Mouse (Mus musculus) heart, embryonic 12.5 days (tissue): ENCODE data around the gene Nr1i2. TPM values are rescaled to one million over a fixed set of nuclear protein-coding genes. Genes with fewer than 3 reads are reported as not detected.

Experiments
- ATAC-seq: fragments of 200-750 bp; cut with Nextera tagmentation; 2 replicates; pipeline ENCODE4 v1.8.0; 2017; ENCODE audit warnings: moderate TSS enrichment, moderate library complexity; ENCODE audit not compliant: insufficient number of reproducible peaks, low FRiP score
- H3K27ac ChIP-seq: fragments of 300-500 bp; sonication (generic); 2 replicates; pipeline ENCODE4 v1.5.1; 2016; ENCODE audit warnings: mild to moderate bottlenecking, moderate library complexity; ENCODE audit not compliant: poor library complexity, severe bottlenecking
- H3K27me3 ChIP-seq: fragments of 300-500 bp; sonication (generic); replicated peaks from 2 replicates; pipeline ENCODE4 v1.6.1; 2016; ENCODE audit warnings: mild to moderate bottlenecking, moderate library complexity
- H3K36me3 ChIP-seq: fragments of 300-500 bp; sonication (generic); 2 replicates; pipeline ENCODE4 v1.6.1; 2016; ENCODE audit warnings: mild to moderate bottlenecking, moderate library complexity
- H3K4me1 ChIP-seq: fragments of 300-500 bp; sonication (generic); replicated peaks from 2 replicates; pipeline ENCODE4 v1.6.1; 2016; ENCODE audit warnings: mild to moderate bottlenecking
- H3K4me2 ChIP-seq: fragments of 300-500 bp; sonication (generic); 2 replicates; pipeline ENCODE4 v1.6.1; 2016; ENCODE audit warnings: mild to moderate bottlenecking, moderate library complexity
- H3K4me3 ChIP-seq: fragments of 300-500 bp; sonication (generic); 2 replicates; pipeline ENCODE4 v1.5.1; 2016; ENCODE audit warnings: mild to moderate bottlenecking
- H3K9ac ChIP-seq: fragments of 300-500 bp; sonication (generic); 2 replicates; pipeline ENCODE4 v1.6.1; 2016; ENCODE audit warnings: mild to moderate bottlenecking, moderate library complexity
- H3K9me3 ChIP-seq: fragments of 300-500 bp; sonication (generic); replicated peaks from 2 replicates; pipeline ENCODE4 v1.6.1; 2016; ENCODE audit warnings: mild to moderate bottlenecking, moderate library complexity
- WGBS: fragments of 180-500 bp; shearing (Covaris S2); methylation state at CpG from one replicate; pipeline ENCODE4 v1.1.7; 2016; 5-methylcytosine and 5-hydroxymethylcytosine counted together
- polyA plus RNA-seq: library from polyadenylated mRNA; unstranded; fragments of >200 nt; fragmentation: Nextera tagmentation; extraction: Ambion mirVana; gene quantifications from 2 replicates; pipeline ENCODE4 v1.2.1, GENCODE M21; 2016

Nr1i2 gene
- polyA plus RNA-seq, 1 experiment from 2014 or later = not detected

GRCm38 (mm10) chr16:38307651-38308050 lies 13.0 kb upstream of the Nr1i2 start:
- no peak overlapping the region for H3K9ac ChIP-seq
- H3K36me3 ChIP-seq = no peaks in the 10 kb centered on the region
- 0 out of 2 replicates have a peak, but pooled peaks cover 5% of the 10 kb centered on the region for H3K4me1 ChIP-seq
- no peak for ATAC-seq
- 68% methylated on average over 7 of the region's 7 CpGs for WGBS
- H3K27ac ChIP-seq = no peak overlapping the region
- H3K9me3 ChIP-seq = no peaks in the 10 kb centered on the region
- no peak overlapping the region for H3K4me2 ChIP-seq
- H3K27me3 ChIP-seq = 0 out of 2 replicates have a peak, but pooled peaks cover 6% of the 10 kb centered on the region
- no peak overlapping the region for H3K4me3 ChIP-seq

- ATAC-seq = no peak
- no peaks in the 10 kb centered on the region for H3K9me3 ChIP-seq
- H3K36me3 ChIP-seq = no peaks in the 10 kb centered on the region
- 65% methylated on average over 5 of the region's 5 CpGs for whole genome bisulfite sequencing
- no peak overlapping the region for H3K27ac ChIP-seq
- H3K4me1 ChIP-seq = 0 out of 2 replicates have a peak, but pooled peaks cover 5% of the 10 kb centered on the region
- no peak overlapping the region for H3K4me3 ChIP-seq
- 0 out of 2 replicates have a peak, but pooled peaks cover 6% of the 10 kb centered on the region for H3K27me3 ChIP-seq
- H3K9ac ChIP-seq = no peak overlapping the region
- H3K4me2 ChIP-seq = no peak overlapping the region
These were observed 12.6 kb upstream of the Nr1i2 start for GRCm38 (mm10) chr16:38307221-38307605.

- Histone ChIP-seq H3K4me1 (0 out of 2 replicates have a peak, but pooled peaks cover 5% of the 10 kb centered on the region), H3K4me3 (no peak overlapping the region), H3K36me3 (no peaks in the 10 kb centered on the region), H3K9me3 (no peaks in the 10 kb centered on the region), H3K27me3 (0 out of 2 replicates have a peak, but pooled peaks cover 6% of the 10 kb centered on the region), H3K9ac (no peak overlapping the region), H3K27ac (no peak overlapping the region), H3K4me2 (no peak overlapping the region)
- ATAC-seq = no peak
- 43% methylated on average over 18 of the region's 18 CpGs for WGBS
These were observed 12.1 kb upstream of the Nr1i2 start for GRCm38 (mm10) chr16:38306571-38307220.

- Histone ChIP-seq H3K9ac (no peak overlapping the region), H3K27me3 (0 out of 2 replicates have a peak, but pooled peaks cover 2% of the 10 kb centered on the region), H3K9me3 (no peaks in the 10 kb centered on the region), H3K4me1 (0 out of 2 replicates have a peak, but pooled peaks cover 5% of the 10 kb centered on the region), H3K36me3 (no peaks in the 10 kb centered on the region), H3K4me3 (no peak overlapping the region), H3K27ac (no peak overlapping the region), H3K4me2 (no peak overlapping the region)
- 70% methylated on average over 17 of the region's 17 CpGs for WGBS
- no peak for ATAC-seq
These were observed 10.0 kb upstream of the Nr1i2 start for GRCm38 (mm10) chr16:38304460-38305194.

- H3K27me3 ChIP-seq = 0 out of 2 replicates have a peak, but pooled peaks cover 2% of the 10 kb centered on the region
- ATAC-seq = no peak
- no peak overlapping the region for H3K4me3 ChIP-seq
- H3K4me1 ChIP-seq = 0 out of 2 replicates have a peak, but pooled peaks cover 5% of the 10 kb centered on the region
- 85% methylated on average over 13 of the region's 13 CpGs for WGBS
- no peaks in the 10 kb centered on the region for H3K9me3 ChIP-seq
- H3K36me3 ChIP-seq = no peaks in the 10 kb centered on the region
- no peak overlapping the region for H3K9ac ChIP-seq
- no peak overlapping the region for H3K27ac ChIP-seq
- H3K4me2 ChIP-seq = no peak overlapping the region
These were observed 7.7 kb upstream of the Nr1i2 start for GRCm38 (mm10) chr16:38302367-38302766.

GRCm38 (mm10) chr16:38298410-38298809 lies 3.8 kb upstream of the Nr1i2 start:
- Histone ChIP-seq H3K4me2 (no peak overlapping the region), H3K27me3 (no peaks in the 10 kb centered on the region), H3K27ac (no peak overlapping the region), H3K9me3 (no peaks in the 10 kb centered on the region), H3K4me3 (no peak overlapping the region), H3K36me3 (no peaks in the 10 kb centered on the region), H3K4me1 (no peaks in the 10 kb centered on the region), H3K9ac (no peak overlapping the region)
- WGBS = 74% methylated on average over 6 of the region's 6 CpGs
- no peak for ATAC-seq

- Histone ChIP-seq H3K27me3 (no peaks in the 10 kb centered on the region), H3K4me3 (no peak overlapping the region), H3K4me2 (no peak overlapping the region), H3K4me1 (no peaks in the 10 kb centered on the region), H3K36me3 (no peaks in the 10 kb centered on the region), H3K27ac (no peak overlapping the region), H3K9ac (no peak overlapping the region), H3K9me3 (no peaks in the 10 kb centered on the region)
- no peak for ATAC-seq
- WGBS = 50% methylated on average over 5 of the region's 5 CpGs
These were observed 816 bp upstream of the Nr1i2 start for GRCm38 (mm10) chr16:38295349-38295930.

GRCm38 (mm10) chr16:38290151-38290550 lies 4.5 kb downstream of the Nr1i2 start:
- Histone ChIP-seq H3K27me3 (no peaks in the 10 kb centered on the region), H3K9ac (no peak overlapping the region), H3K4me1 (peaks cover 20% of the 10 kb centered on the region), H3K36me3 (no peaks in the 10 kb centered on the region), H3K27ac (no peak overlapping the region), H3K4me3 (no peak overlapping the region), H3K9me3 (no peaks in the 10 kb centered on the region), H3K4me2 (no peak overlapping the region)
- ATAC-seq = no peak
- WGBS = 59% methylated on average over 2 of the region's 2 CpGs

- Histone ChIP-seq H3K4me3 (no peak overlapping the region), H3K36me3 (no peaks in the 10 kb centered on the region), H3K9me3 (no peaks in the 10 kb centered on the region), H3K4me1 (peaks cover 20% of the 10 kb centered on the region), H3K4me2 (no peak overlapping the region), H3K27me3 (no peaks in the 10 kb centered on the region), H3K27ac (no peak overlapping the region), H3K9ac (no peak overlapping the region)
- 20% methylated on average over 6 of the region's 6 CpGs for WGBS
- ATAC-seq = no peak
These were observed 5.8 kb downstream of the Nr1i2 start for GRCm38 (mm10) chr16:38288851-38289250.

GRCm38 (mm10) chr16:38287762-38288161 lies 6.9 kb downstream of the Nr1i2 start:
- H3K36me3 ChIP-seq = no peaks in the 10 kb centered on the region
- peaks cover 20% of the 10 kb centered on the region for H3K4me1 ChIP-seq
- H3K27me3 ChIP-seq = 0 out of 2 replicates have a peak, but pooled peaks cover 3% of the 10 kb centered on the region
- no peak overlapping the region for H3K4me2 ChIP-seq
- no peak overlapping the region for H3K4me3 ChIP-seq
- no peak for ATAC-seq
- 69% methylated on average over 3 of the region's 3 CpGs for WGBS
- no peaks in the 10 kb centered on the region for H3K9me3 ChIP-seq
- H3K27ac ChIP-seq = no peak overlapping the region
- no peak overlapping the region for H3K9ac ChIP-seq

- no peaks in the 10 kb centered on the region for H3K36me3 ChIP-seq
These were observed 7.3 kb downstream of the Nr1i2 start for GRCm38 (mm10) chr16:38287357-38287756.

More at GRCm38 (mm10) chr16:38287357-38287756, 7.3 kb downstream of the Nr1i2 start:
- no peak overlapping the region for H3K4me2 ChIP-seq
- H3K27me3 ChIP-seq = 0 out of 2 replicates have a peak, but pooled peaks cover 3% of the 10 kb centered on the region
- no peak overlapping the region for H3K27ac ChIP-seq
- H3K9me3 ChIP-seq = no peaks in the 10 kb centered on the region
- ATAC-seq = no peak
- WGBS = 65% methylated on average over 6 of the region's 6 CpGs
- no peak overlapping the region for H3K9ac ChIP-seq
- peaks cover 20% of the 10 kb centered on the region for H3K4me1 ChIP-seq
- H3K4me3 ChIP-seq = no peak overlapping the region
